Mouse (Mus musculus) CH12.LX (cell line): ENCODE data around the gene Aco2. TPM values are rescaled to one million over a fixed set of nuclear protein-coding genes. Genes with fewer than 3 reads are reported as not detected.

Experiments used
- DNase-seq: peaks from one replicate; pipeline ENCODE4 v3.0.0-alpha.2; 2013; ENCODE audit errors: extremely low read depth
- H3K27ac ChIP-seq: 2 replicates; pipeline ENCODE4 v1.5.1; 2012; ENCODE audit warnings: low read depth, mild to moderate bottlenecking, control low read depth, moderate library complexity; ENCODE audit not compliant: insufficient read depth
- H3K27me3 ChIP-seq: replicated peaks from 2 replicates; pipeline ENCODE3; 2012; ENCODE audit warnings: inconsistent platforms
- H3K36me3 ChIP-seq, 2 experiments: replicated peaks in 1 of 2; 2 replicates each; pipeline versions ENCODE3 to v1.6.1; 2012; ENCODE audit warnings: inconsistent platforms in 1 of 2, low read length in 1 of 2, mild to moderate bottlenecking in 1 of 2, mixed read lengths in 1 of 2, moderate library complexity in 1 of 2; ENCODE audit not compliant: control insufficient read depth in 1 of 2, insufficient read depth in 1 of 2
- H3K4me1 ChIP-seq, 2 experiments: 2 replicates each; pipeline ENCODE4 v1.6.1; 2012; ENCODE audit warnings: inconsistent platforms in 1 of 2, moderate library complexity in 1 of 2; ENCODE audit not compliant: insufficient read depth in 2 of 2, control insufficient read depth in 1 of 2
- H3K4me2 ChIP-seq: 2 replicates; pipeline ENCODE4 v1.6.1; 2012; ENCODE audit warnings: low read depth, mild to moderate bottlenecking, control low read depth; ENCODE audit not compliant: poor library complexity, insufficient read depth, severe bottlenecking
- H3K4me3 ChIP-seq, 3 experiments: fragments of 150-350 bp in 1 of 3; sonication (generic) in 1 of 3; replicated peaks in 1 of 3; 2 replicates each; pipeline versions ENCODE3 to v1.5.1; 2011 to 2012; ENCODE audit warnings: low read depth in 2 of 3, low read length in 2 of 3, mild to moderate bottlenecking in 2 of 3, moderate library complexity in 2 of 3, control low read depth in 1 of 3, improper control_type of control experiment in 1 of 3, inconsistent platforms in 1 of 3, mixed read lengths in 1 of 3; ENCODE audit not compliant: poor library complexity in 1 of 3
- H3K79me2 ChIP-seq: replicated peaks from 2 replicates; pipeline ENCODE4 v1.6.1; 2012; ENCODE audit warnings: mild to moderate bottlenecking, moderate library complexity; ENCODE audit not compliant: control insufficient read depth, poor library complexity, insufficient read depth, severe bottlenecking; ENCODE audit errors: extremely low read depth
- H3K9ac ChIP-seq: 2 replicates; pipeline ENCODE4 v1.6.1; 2012; ENCODE audit warnings: low read depth, mild to moderate bottlenecking, control low read depth, moderate library complexity; ENCODE audit not compliant: insufficient read depth
- H3K9me3 ChIP-seq: replicated peaks from 2 replicates; pipeline ENCODE3; 2012; ENCODE audit warnings: low read length, inconsistent platforms, mixed read lengths
- E2F4 ChIP-seq: IDR thresholded peaks from 2 replicates; pipeline ENCODE4 v1.6.1; 2011; ENCODE audit warnings: low read depth, low read length, improper control_type of control experiment; ENCODE audit not compliant: insufficient replicate concordance
- ETS1 ChIP-seq: conservative IDR thresholded peaks from 2 replicates; pipeline ENCODE4 v1.6.1; 2012; ENCODE audit warnings: low read depth, mild to moderate bottlenecking, inconsistent platforms, low read length, improper control_type of control experiment, moderate library complexity
- KAT2A ChIP-seq: IDR thresholded peaks from 2 replicates; pipeline ENCODE4 v1.6.1; 2012; ENCODE audit warnings: low read length, improper control_type of control experiment, inconsistent platforms; ENCODE audit not compliant: insufficient replicate concordance
- MAFK ChIP-seq: IDR thresholded peaks from 2 replicates; pipeline ENCODE4 v1.6.1; 2011; ENCODE audit warnings: low read length, improper control_type of control experiment; ENCODE audit not compliant: insufficient replicate concordance
- POLR2AphosphoS2 ChIP-seq: IDR thresholded peaks from 2 replicates; pipeline ENCODE4 v1.6.1; 2011; ENCODE audit warnings: low read depth, low read length, improper control_type of control experiment
- RAD21 ChIP-seq: IDR thresholded peaks from 2 replicates; pipeline ENCODE4 v1.6.1; 2011; ENCODE audit warnings: low read depth, mild to moderate bottlenecking, low read length, improper control_type of control experiment, moderate library complexity
- SMC3 ChIP-seq: IDR thresholded peaks from 2 replicates; pipeline ENCODE4 v1.6.1; 2011; ENCODE audit warnings: low read depth, low read length, improper control_type of control experiment
- UBTF ChIP-seq: IDR thresholded peaks from 2 replicates; pipeline ENCODE4 v1.6.1; 2012; ENCODE audit warnings: low read depth, mild to moderate bottlenecking, inconsistent platforms, low read length, improper control_type of control experiment, moderate library complexity
- USF2 ChIP-seq: conservative IDR thresholded peaks from 2 replicates; pipeline ENCODE4 v1.6.1; 2011; ENCODE audit warnings: low read depth, low read length, improper control_type of control experiment
- ZC3H11A ChIP-seq: IDR thresholded peaks from 2 replicates; pipeline ENCODE4 v1.6.1; 2012; ENCODE audit warnings: low read depth, mild to moderate bottlenecking, inconsistent platforms, low read length, improper control_type of control experiment
- ZMIZ1 ChIP-seq: IDR thresholded peaks from 2 replicates; pipeline ENCODE4 v1.6.1; 2012; ENCODE audit warnings: low read depth, mild to moderate bottlenecking, inconsistent platforms, low read length, improper control_type of control experiment
- dilution Hi-C: fragments of 300-500 bp; cut with MboI; formaldehyde crosslinking; loops from 2 replicates; pipeline ENCODE4 v1.14.3; 2020; ENCODE audit warnings: low sequenced_read_pairs; ENCODE audit not compliant: extremely low pct_unique_long_range_greater_than_20kb, extremely low pct_ligation_motif_present
- in situ Hi-C: fragments of 300-500 bp; cut with MboI; formaldehyde crosslinking; loops from 3 replicates; pipeline ENCODE4 v1.14.3; 2019; ENCODE audit warnings: low sequenced_read_pairs, low pct_ligation_motif_present, low pct_unique_long_range_greater_than_20kb, mixed read lengths
- polyA plus RNA-seq: library from polyadenylated mRNA; unstranded; fragments of >175 nt; gene quantifications from 2 replicates; pipeline ENCODE4 v1.2.1, GENCODE M21; 2012; ENCODE audit warnings: low read depth; ENCODE audit not compliant: insufficient read length
- total RNA-seq, 2 experiments: library from RNA; depleted of rRNA; stranded (reverse); fragments of 300-350 nt in 1 of 2; fragments of >200 nt in 1 of 2; gene quantifications; 2 replicates each; pipeline ENCODE4 v1.2.3; 2012 to 2014

Aco2 gene
- total and polyA plus RNA-seq, 3 experiments = 150 to 205 (median 190) TPM

- Histone ChIP-seq H3K9me3 (no peaks in the 10 kb centered on the region), H3K9ac (no peak overlapping the region), H3K36me3 (no peaks in the 10 kb centered on the region), H3K27ac (no peak overlapping the region), H3K4me2 (no peak overlapping the region), H3K4me1 (peaks cover 8 to 33% of the 10 kb centered on the region in 2 experiments; a peak in 3 of 4 replicates), H3K4me3 (no peak overlapping the region), H3K79me2 (no peaks in the 10 kb centered on the region), H3K27me3 (no peaks in the 10 kb centered on the region)
- dilution Hi-C loops = no loop called here
- in situ Hi-C loops = no loop called here
- TF ChIP-seq SMC3 (no peak), RAD21 (no peak), E2F4 (no peak), POLR2AphosphoS2 (no peak), ZC3H11A (no peak), ETS1 (no peak)
- DNase-seq = no peak
Measured at GRCm38 (mm10) chr15:81836124-81836821, 35.8 kb upstream of the Aco2 start.

DNA sequence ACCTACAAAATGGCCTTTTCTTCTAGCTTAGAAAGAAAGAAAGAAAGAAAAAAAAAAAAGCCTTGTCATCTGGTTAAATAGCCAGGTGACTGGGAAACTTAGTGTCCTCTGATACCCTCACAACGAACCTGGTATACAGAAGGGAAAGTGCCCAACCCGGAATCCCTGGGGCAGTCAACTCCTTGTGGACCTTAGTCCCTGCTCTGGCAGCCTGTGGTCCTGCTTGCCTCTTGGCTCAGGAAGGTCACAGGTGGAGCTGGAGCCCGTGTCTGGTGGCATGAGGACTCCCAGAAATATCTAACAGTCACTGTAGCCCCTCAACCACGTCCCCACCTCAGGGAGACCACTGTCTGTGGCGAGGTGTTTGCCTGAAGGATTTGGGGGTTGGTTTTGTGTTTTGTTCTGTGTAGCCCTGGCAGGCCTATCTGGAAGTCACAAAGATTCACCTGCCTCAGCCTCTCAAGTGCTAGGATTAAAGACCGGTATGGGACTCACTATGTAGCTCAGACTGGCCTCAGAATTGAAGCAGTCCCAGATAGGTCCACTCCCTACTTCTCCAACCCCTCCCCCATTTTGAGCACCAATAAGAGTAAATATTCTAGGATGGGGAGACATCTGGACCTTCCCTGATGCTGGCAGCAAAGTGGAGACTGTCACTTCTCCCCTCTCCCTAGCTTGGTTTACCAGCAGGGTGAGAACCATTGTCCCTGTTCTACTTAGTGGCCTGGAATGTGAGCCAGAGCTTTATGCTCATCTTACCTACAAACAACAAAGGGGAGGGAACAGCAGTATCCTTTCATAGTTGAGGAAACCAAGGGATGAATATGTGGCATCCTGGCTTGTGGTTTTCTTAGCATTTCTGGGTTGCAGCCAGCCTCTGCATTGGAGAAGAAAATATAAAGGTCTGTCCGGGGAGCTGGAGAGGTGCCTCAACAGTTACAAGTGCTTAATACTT lies 34.9 kb upstream of the Aco2 start:
- no peak for DNase-seq
- dilution Hi-C loops (no loop called here), in situ Hi-C loops (no loop called here)
- no peak overlapping the region for H3K4me3 ChIP-seq
- no peak overlapping the region for H3K9ac ChIP-seq
- H3K36me3 ChIP-seq = no peaks in the 10 kb centered on the region
- H3K9me3 ChIP-seq = no peaks in the 10 kb centered on the region
- H3K27me3 ChIP-seq = no peaks in the 10 kb centered on the region
- no peak overlapping the region for H3K27ac ChIP-seq
- H3K4me2 ChIP-seq = no peak overlapping the region
- no peaks in the 10 kb centered on the region for H3K79me2 ChIP-seq
- H3K4me1 ChIP-seq = peaks cover 6 to 30% of the 10 kb centered on the region in 2 experiments; a peak in 3 of 4 replicates
- TF ChIP-seq KAT2A (no peak), USF2 (no peak), ZMIZ1 (no peak), MAFK (no peak), UBTF (no peak)
